Mouse (Mus musculus): ENCODE results near the gene Olfr785.
"Not testable (repeated sequence)": the region's sequence is repeated elsewhere in the genome, so short reads cannot be mapped to it uniquely, and the experiment has no call there.

The Olfr785 gene

GRCm38 (mm10) chr10:129405126-129405525 lies at the start of gene Olfr785:
Olfr785 (plus strand) TSS chr10:129405426.
- DNase-seq = no peak

GRCm38 (mm10) chr10:129356496-129356895 lies 48.7 kb upstream of the Olfr785 start:
- DNase-seq = not testable (repeated sequence)

GRCm38 (mm10) chr10:129357307-129357706 lies 47.9 kb upstream of the Olfr785 start:
- DNase-seq = no peak

GRCm38 (mm10) chr10:129374051-129374450 lies 31.2 kb upstream of the Olfr785 start:
- DNase-seq = not testable (repeated sequence)

GRCm38 (mm10) chr10:129383783-129384182 lies 21.4 kb upstream of the Olfr785 start, which contains the start of gene Olfr784:
Olfr784 (plus strand) TSS chr10:129384083.
- DNase-seq = no peak

GRCm38 (mm10) chr10:129400892-129401291 lies 4.3 kb upstream of the Olfr785 start:
- no peak for DNase-seq

GRCm38 (mm10) chr10:129427006-129427405 lies 21.8 kb downstream of the Olfr785 start, which contains the start of gene Olfr786:
Olfr786 (plus strand) TSS chr10:129427306.
- DNase-seq = no peak
